Mouse (Mus musculus) stomach, embryonic 14.5 days (tissue): ENCODE results near the gene Uhrf2. TPM values are rescaled to one million over a fixed set of nuclear protein-coding genes. Genes with fewer than 3 reads are reported as not detected.
A peak's percentile ranks its signal among the peaks of the same experiment; 100 is the strongest.

Experiments used
- ATAC-seq: fragments of 200-750 bp; cut with Nextera tagmentation; 2 replicates; pipeline ENCODE4 v1.8.0; 2017; ENCODE audit warnings: low read depth, moderate TSS enrichment; ENCODE audit not compliant: insufficient number of reproducible peaks, insufficient read depth, low FRiP score
- H3K27ac ChIP-seq: fragments of 300-500 bp; sonication (generic); 2 replicates; pipeline ENCODE4 v1.5.1; 2014; ENCODE audit warnings: mild to moderate bottlenecking, low read length, moderate library complexity, mixed read lengths
- H3K27me3 ChIP-seq: fragments of 300-500 bp; sonication (generic); 2 replicates; pipeline ENCODE4 v1.6.1; 2014; ENCODE audit warnings: low read length, control low read depth, mixed read lengths; ENCODE audit not compliant: control insufficient read depth, insufficient read depth
- H3K36me3 ChIP-seq: fragments of 300-500 bp; sonication (generic); 2 replicates; pipeline ENCODE4 v1.6.1; 2014; ENCODE audit warnings: mild to moderate bottlenecking, control low read depth, low read length, moderate library complexity, mixed read lengths; ENCODE audit not compliant: control insufficient read depth, insufficient read depth
- H3K4me1 ChIP-seq: fragments of 300-500 bp; sonication (generic); 2 replicates; pipeline ENCODE4 v1.6.1; 2014; ENCODE audit warnings: low read length, control low read depth, mixed read lengths; ENCODE audit not compliant: control insufficient read depth, insufficient read depth
- H3K4me2 ChIP-seq: fragments of 300-500 bp; sonication (generic); replicated peaks from 2 replicates; pipeline ENCODE4 v1.6.1; 2014; ENCODE audit warnings: low read depth, low read length, control low read depth
- H3K4me3 ChIP-seq: fragments of 300-500 bp; sonication (generic); 2 replicates; pipeline ENCODE4 v1.5.1; 2014; ENCODE audit warnings: low read depth, low read length, control low read depth
- H3K9ac ChIP-seq: fragments of 300-500 bp; sonication (generic); replicated peaks from 2 replicates; pipeline ENCODE4 v1.6.1; 2014; ENCODE audit warnings: low read depth, mild to moderate bottlenecking, control low read depth, low read length, moderate library complexity, mixed read lengths
- H3K9me3 ChIP-seq: fragments of 300-500 bp; sonication (generic); 2 replicates; pipeline ENCODE4 v1.6.1; 2016; ENCODE audit warnings: low read depth, low read length, control low read depth; ENCODE audit not compliant: control insufficient read depth
- WGBS: fragments of 180-500 bp; shearing (Covaris S2); extraction: QIAGEN DNeasy Blood & Tissue Kit; methylation state at CpG from one replicate; pipeline ENCODE4 v1.1.7; 2014; 5-methylcytosine and 5-hydroxymethylcytosine counted together
- polyA plus RNA-seq: library from polyadenylated mRNA; unstranded; fragments of >200 nt; fragmentation: Nextera tagmentation; extraction: Ambion mirVana; gene quantifications from 2 replicates; pipeline ENCODE4 v1.2.1, GENCODE M21; 2014

Uhrf2 gene
- polyA plus RNA-seq, 1 experiment from 2014 or later: 90.1 TPM

- Histone ChIP-seq H3K4me1 (no peaks in the 10 kb centered on the region), H3K27me3 (no peaks in the 10 kb centered on the region), H3K9ac (no peak overlapping the region), H3K36me3 (no peaks in the 10 kb centered on the region), H3K4me3 (no peak overlapping the region), H3K27ac (no peak overlapping the region), H3K4me2 (no peak overlapping the region), H3K9me3 (no peaks in the 10 kb centered on the region)
- WGBS: 76% methylated on average over 6 of the region's 6 CpGs
- no peak for ATAC-seq
These were observed 78.8 kb downstream of the Uhrf2 start for GRCm38 (mm10) chr19:30109122-30109521.

DNA sequence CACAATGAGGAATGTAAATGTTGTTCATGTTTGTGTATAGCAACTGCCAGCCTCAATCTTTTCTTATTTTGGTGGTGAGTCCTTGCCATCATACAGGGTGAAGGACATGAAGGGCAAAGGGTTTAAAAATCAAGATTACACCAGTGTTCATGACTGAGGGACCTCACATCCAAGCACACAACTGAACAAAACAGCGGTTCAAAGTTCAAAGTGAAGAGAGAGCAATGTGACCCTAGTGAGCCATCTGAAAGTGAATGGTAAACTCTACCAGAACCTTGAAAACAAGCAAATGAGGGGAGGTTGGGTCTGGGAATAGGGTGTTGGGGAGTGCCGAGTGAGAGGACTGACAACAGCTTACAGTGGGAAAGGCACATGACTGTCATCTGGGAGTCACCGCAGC lies 81.1 kb downstream of the Uhrf2 start:
- no peak overlapping the region for H3K9ac ChIP-seq
- H3K9me3 ChIP-seq: no peaks in the 10 kb centered on the region
- no peak overlapping the region for H3K27ac ChIP-seq
- no peaks in the 10 kb centered on the region for H3K36me3 ChIP-seq
- WGBS: 93% methylated on average over 3 of the region's 3 CpGs
- no peak for ATAC-seq
- no peak overlapping the region for H3K4me3 ChIP-seq
- H3K27me3 ChIP-seq: no peaks in the 10 kb centered on the region
- H3K4me2 ChIP-seq: no peak overlapping the region
- 0 out of 2 replicates have a peak, but pooled peaks cover 2% of the 10 kb centered on the region for H3K4me1 ChIP-seq

DNA sequence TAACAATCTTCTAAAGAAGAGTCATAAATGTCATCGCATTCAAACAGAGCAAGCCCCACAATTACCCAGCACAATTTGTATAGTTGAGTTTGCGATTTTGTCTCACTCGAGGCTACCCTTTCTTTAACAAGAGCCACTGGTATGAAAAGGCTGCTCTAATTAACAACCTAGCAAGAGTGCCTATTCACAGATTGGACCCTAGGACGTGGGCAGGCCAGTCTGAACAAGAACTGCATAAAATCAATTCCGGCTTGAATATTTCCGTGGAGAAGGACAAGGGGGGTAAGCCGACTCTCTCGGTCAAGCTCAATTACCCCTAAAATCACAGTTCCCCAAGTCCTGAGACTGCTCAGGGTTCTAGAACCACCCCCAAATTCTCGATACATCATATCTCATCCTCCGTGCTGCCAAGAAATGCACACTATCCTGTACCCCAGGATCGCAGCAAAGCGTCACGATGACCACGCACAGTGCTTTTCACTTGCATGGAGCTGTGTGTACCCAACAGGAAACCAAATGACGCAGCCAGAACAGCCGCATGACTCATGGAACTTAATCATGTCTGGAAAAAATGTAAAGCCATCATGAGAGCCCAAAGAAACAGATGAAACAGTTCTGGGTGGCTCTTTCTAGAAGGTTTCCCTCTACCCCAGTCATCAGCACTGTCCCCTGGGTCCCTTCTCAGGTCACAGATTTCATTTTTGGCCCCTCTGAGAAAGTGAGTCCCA lies 82.8 kb downstream of the Uhrf2 start:
- no peaks in the 10 kb centered on the region for H3K9me3 ChIP-seq
- 89% methylated on average over 16 of the region's 16 CpGs for WGBS
- H3K4me2 ChIP-seq: no peak overlapping the region
- H3K27me3 ChIP-seq: no peaks in the 10 kb centered on the region
- 0 out of 2 replicates have a peak, but pooled peaks cover 2% of the 10 kb centered on the region for H3K4me1 ChIP-seq
- no peak overlapping the region for H3K4me3 ChIP-seq
- no peaks in the 10 kb centered on the region for H3K36me3 ChIP-seq
- no peak for ATAC-seq
- H3K27ac ChIP-seq: no peak overlapping the region
- H3K9ac ChIP-seq: no peak overlapping the region

GRCm38 (mm10) chr19:30114919-30115441 lies 84.7 kb downstream of the Uhrf2 start:
- 0 out of 2 replicates have a peak, but pooled peaks cover 2% of the 10 kb centered on the region for H3K4me1 ChIP-seq
- peak overlapping the region; percentile 28 for H3K4me2 ChIP-seq
- peak; percentile 57; the same call in 1 of the 2 replicates for ATAC-seq
- H3K9me3 ChIP-seq: no peaks in the 10 kb centered on the region
- WGBS: 15% methylated on average over 14 of the region's 14 CpGs
- no peaks in the 10 kb centered on the region for H3K27me3 ChIP-seq
- no peaks in the 10 kb centered on the region for H3K36me3 ChIP-seq
- no peak overlapping the region for H3K9ac ChIP-seq
- H3K27ac ChIP-seq: no peak overlapping the region
- no peak overlapping the region for H3K4me3 ChIP-seq

- no peaks in the 10 kb centered on the region for H3K36me3 ChIP-seq
- no peak overlapping the region for H3K4me2 ChIP-seq
- no peak overlapping the region for H3K4me3 ChIP-seq
- no peak overlapping the region for H3K27ac ChIP-seq
- WGBS: 56% methylated on average over 5 of the region's 5 CpGs
- H3K27me3 ChIP-seq: no peaks in the 10 kb centered on the region
- no peaks in the 10 kb centered on the region for H3K9me3 ChIP-seq
- H3K4me1 ChIP-seq: 0 out of 2 replicates have a peak, but pooled peaks cover 2% of the 10 kb centered on the region
- H3K9ac ChIP-seq: no peak overlapping the region
- ATAC-seq: no peak
These were observed 85.3 kb downstream of the Uhrf2 start for GRCm38 (mm10) chr19:30115606-30116005.

DNA sequence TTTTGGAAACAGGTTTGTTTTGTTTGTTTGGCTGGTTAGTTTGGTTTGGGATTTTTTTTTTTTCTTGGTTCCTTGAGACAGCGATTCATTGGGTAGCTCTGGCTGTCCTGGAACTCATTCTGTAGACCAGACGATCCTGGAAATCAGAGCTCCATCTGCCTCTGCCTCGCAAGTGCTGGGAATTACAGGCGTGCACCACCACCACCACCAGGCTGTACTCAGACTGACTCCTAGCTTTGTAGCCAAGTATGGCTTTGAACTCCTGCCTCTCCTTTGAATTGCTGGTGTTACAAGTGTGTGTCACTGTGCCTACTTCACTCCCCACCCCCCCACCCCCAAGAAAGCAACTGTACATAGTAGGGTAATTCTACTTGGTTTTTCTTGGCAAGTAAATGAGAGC lies 86.9 kb downstream of the Uhrf2 start:
- Histone ChIP-seq H3K9me3 (no peaks in the 10 kb centered on the region), H3K4me1 (0 out of 2 replicates have a peak, but pooled peaks cover 2% of the 10 kb centered on the region), H3K4me2 (no peak overlapping the region), H3K4me3 (no peak overlapping the region), H3K27me3 (no peaks in the 10 kb centered on the region), H3K27ac (no peak overlapping the region), H3K9ac (no peak overlapping the region), H3K36me3 (no peaks in the 10 kb centered on the region)
- ATAC-seq: no peak
- WGBS: 58% methylated on average over 4 of the region's 4 CpGs

DNA sequence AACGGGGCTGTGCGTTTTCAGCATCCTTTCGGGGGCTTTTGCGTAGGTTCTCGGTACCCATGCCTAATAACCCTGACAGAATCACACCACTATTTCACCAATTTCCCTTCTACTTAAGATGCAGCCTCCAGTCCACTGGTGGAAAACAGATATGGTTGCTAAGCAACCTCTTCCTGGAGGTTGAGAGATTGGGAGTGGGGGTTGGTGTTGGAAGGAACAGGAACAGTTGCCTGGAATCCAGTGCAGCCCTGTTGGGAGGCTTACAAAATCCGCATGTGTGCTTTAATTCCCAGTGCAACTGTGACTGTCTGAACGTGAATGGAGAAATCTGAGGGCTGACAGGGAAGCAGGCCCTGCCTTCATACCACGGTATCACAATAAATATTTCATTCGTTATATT lies 87.5 kb downstream of the Uhrf2 start:
- no peak overlapping the region for H3K4me3 ChIP-seq
- no peak overlapping the region for H3K27ac ChIP-seq
- no peak for ATAC-seq
- no peak overlapping the region for H3K4me2 ChIP-seq
- WGBS: 69% methylated on average over 9 of the region's 9 CpGs
- H3K9ac ChIP-seq: no peak overlapping the region
- no peaks in the 10 kb centered on the region for H3K9me3 ChIP-seq
- H3K27me3 ChIP-seq: no peaks in the 10 kb centered on the region
- 0 out of 2 replicates have a peak, but pooled peaks cover 2% of the 10 kb centered on the region for H3K4me1 ChIP-seq
- H3K36me3 ChIP-seq: no peaks in the 10 kb centered on the region

- H3K9me3 ChIP-seq: no peaks in the 10 kb centered on the region
- no peaks in the 10 kb centered on the region for H3K27me3 ChIP-seq
- WGBS: 79% methylated on average over 17 of the region's 17 CpGs
- H3K4me3 ChIP-seq: no peak overlapping the region
- no peaks in the 10 kb centered on the region for H3K36me3 ChIP-seq
- no peak overlapping the region for H3K4me2 ChIP-seq
- 0 out of 2 replicates have a peak, but pooled peaks cover 2% of the 10 kb centered on the region for H3K4me1 ChIP-seq
- no peak overlapping the region for H3K27ac ChIP-seq
- ATAC-seq: peak; percentile 85
- no peak overlapping the region for H3K9ac ChIP-seq
These were observed 88.3 kb downstream of the Uhrf2 start for GRCm38 (mm10) chr19:30118344-30119312.
